Mouse (Mus musculus): ENCODE measurements around the gene Gm11569.
"Not testable (repeated sequence)": the region's sequence is repeated elsewhere in the genome, so short reads cannot be mapped to it uniquely, and the experiment has no call there.

The Gm11569 gene

DNA sequence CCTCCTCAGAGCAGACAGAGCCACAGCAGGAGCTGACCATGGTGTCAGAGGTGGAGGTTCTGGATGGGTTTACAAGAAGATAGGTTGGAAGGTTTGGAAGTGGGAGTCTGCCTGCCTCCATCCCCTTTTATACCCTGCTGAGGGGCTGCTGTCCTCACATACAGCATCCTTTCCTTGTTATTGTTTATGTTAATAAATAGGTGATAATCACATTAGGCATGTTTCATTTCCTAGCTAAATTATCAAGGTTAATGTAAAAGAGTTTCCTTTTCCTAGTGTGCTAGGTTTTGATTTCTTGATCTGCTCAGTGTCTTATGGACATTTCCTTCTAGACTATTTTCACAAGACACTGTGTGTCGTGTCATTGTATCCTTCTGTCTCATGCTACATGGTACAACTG lies at the start of gene Gm11569:
Gene Gm11569 (minus strand): TSS at position 101 of the 400 bp plus-strand sequence.
- not testable (repeated sequence) for DNase-seq (ENCODE audit: low spot score)

DNA sequence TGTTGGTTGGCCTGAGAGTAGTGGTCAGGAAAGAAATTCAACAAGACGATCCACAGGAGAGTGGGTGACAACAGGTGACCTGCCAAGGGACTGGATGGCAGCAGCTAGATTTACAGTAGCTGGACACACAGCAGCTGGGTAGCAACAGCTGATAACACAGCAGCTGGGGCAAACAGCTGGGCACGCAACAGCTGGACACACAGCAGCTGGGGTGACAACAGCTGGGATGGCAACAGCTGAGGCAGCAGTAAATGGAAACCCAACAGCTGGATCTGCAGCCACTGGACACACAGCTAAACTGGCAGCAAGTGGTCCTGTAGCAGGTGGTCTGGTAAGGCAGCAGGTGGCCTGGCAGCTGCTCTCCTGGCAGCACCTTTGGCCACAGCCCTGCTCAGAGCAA lies 48.0 kb upstream of the Gm11569 start:
- no peak for DNase-seq (ENCODE audit: low spot score)

DNA sequence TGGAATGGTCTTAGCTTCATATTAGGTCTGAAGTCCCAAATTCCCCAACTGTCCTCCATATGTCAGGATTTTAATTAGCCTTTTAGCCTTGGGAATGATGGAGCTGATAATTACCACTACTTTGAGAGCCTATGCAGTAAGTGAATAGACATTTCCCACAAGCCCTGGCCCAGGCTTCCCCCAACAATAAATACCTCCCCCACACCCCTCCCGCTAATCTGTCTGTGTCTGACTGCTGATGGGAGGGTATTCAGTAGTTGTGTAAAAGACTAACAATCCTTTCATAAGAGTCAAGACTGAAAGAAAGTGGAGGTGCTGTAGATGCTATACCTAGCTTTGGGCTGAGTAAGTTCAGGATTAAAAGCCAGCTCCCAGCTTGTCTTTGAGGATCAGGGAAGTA lies 43.5 kb upstream of the Gm11569 start:
- DNase-seq (ENCODE audit: low spot score), result no peak

DNA sequence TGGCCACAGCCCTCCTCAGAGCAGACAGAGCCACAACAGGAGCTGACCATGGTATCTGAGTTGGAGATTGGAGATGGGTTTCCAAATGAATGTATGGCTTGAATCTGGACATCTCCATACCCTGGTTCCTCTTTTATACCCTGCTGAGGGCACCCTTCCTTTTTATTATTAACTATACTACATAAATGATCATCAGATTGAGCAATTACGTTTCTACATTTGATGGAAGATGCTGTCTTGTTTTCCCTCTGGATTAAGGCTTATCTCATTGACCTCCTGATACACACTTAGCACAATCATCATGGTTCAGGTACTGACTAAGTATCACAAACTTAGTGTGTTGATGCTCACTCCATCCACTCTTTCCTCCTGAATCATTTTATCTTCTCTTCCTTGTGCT lies 39.2 kb upstream of the Gm11569 start, which contains the start of gene 2300003K06Rik:
Gene 2300003K06Rik (minus strand): TSS at position 101 of the 400 bp plus-strand sequence.
- no peak for DNase-seq (ENCODE audit: low spot score)

DNA sequence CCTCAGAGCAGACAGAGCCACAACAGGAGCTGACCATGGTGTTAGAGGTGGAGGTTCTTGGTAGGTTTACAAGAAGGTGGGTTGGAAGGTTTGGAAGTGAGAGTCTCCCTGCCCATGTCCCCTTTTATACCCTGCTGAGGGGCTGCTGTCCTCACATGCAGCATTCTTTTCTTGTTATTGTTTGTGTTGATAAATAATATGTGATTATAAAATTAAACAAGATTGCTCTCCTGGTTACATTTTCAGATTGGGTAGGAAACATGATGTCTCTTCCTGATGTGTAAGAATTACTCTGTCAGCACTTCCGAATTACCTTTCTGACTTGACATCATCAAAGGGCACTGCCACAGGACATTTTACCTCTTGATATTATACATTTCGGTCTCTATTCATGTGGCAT lies 16.8 kb upstream of the Gm11569 start, which contains the start of gene Gm11564:
Gene Gm11564 (minus strand): TSS at position 101 of the 400 bp plus-strand sequence.
- DNase-seq (ENCODE audit: low spot score), result not testable (repeated sequence)

DNA sequence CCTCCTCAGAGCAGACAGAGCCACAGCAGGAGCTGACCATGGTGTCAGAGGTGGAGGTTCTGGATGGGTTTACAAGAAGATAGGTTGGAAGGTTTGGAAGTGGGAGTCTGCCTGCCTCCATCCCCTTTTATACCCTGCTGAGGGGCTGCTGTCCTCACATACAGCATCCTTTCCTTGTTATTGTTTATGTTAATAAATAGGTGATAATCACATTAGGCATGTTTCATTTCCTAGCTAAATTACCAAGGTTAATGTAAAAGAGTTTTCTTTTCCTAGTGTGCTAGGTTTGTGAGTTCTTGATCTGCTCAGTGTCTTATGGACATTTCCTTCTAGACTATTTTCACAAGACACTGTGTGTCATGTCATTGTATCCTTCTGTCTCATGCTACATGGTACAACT lies 11.1 kb upstream of the Gm11569 start, which contains the start of gene Krtap4-13:
Gene Krtap4-13 (minus strand): TSS at position 101 of the 400 bp plus-strand sequence.
- not testable (repeated sequence) for DNase-seq (ENCODE audit: low spot score)

DNA sequence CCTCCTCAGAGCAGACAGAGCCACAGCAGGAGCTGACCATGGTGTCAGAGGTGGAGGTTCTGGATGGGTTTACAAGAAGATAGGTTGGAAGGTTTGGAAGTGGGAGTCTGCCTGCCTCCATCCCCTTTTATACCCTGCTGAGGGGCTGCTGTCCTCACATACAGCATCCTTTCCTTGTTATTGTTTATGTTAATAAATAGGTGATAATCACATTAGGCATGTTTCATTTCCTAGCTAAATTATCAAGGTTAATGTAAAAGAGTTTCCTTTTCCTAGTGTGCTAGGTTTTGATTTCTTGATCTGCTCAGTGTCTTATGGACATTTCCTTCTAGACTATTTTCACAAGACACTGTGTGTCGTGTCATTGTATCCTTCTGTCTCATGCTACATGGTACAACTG lies 5.6 kb upstream of the Gm11569 start, which contains the start of gene Gm11554:
Gene Gm11554 (minus strand): TSS at position 101 of the 400 bp plus-strand sequence.
- DNase-seq (ENCODE audit: low spot score), result not testable (repeated sequence)

DNA sequence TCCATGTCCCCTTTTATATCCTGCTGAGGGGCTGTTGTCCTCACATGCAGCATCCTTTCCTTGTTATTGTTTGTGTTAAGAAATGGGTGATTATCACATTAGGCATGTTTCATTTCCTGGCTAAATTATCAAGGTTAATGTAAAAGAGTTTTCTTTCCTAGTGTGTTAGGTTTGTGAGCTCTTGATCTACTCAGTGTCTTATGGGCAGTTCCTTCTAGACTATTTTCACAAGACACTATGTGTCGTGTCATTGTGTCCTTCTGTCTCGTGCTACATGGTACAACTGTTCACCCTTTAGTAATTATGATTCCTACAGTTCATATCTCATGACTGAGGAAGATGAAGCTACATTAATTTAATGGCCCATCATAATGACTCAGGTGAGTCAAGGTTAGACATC lies 5.4 kb downstream of the Gm11569 start, which contains the start of gene Gm11596:
Gene Gm11596 (minus strand): TSS at position 101 of the 400 bp plus-strand sequence.
- DNase-seq (ENCODE audit: low spot score), result no peak

DNA sequence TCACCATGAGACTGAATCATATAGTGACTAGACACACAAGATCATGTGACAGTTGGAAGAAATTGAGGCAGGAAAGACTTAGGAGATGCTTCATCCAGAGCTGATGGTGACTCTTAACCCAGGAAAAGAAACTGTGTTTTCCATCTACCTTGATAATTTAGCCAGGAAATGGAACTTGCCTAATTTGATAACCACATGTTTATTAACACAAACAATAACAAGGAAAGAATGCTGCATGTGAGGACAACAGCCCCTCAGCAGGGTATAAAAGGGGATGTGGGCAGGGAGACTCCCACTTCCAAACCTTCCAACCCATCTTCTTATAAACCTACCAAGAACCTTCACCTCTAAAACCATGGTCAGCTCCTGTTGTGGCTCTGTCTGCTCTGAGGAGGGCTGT lies 13.8 kb downstream of the Gm11569 start, which contains the start of gene Krtap4-9:
Gene Krtap4-9 (plus strand): TSS at position 301 of the 400 bp plus-strand sequence.
- not testable (repeated sequence) for DNase-seq (ENCODE audit: low spot score)

DNA sequence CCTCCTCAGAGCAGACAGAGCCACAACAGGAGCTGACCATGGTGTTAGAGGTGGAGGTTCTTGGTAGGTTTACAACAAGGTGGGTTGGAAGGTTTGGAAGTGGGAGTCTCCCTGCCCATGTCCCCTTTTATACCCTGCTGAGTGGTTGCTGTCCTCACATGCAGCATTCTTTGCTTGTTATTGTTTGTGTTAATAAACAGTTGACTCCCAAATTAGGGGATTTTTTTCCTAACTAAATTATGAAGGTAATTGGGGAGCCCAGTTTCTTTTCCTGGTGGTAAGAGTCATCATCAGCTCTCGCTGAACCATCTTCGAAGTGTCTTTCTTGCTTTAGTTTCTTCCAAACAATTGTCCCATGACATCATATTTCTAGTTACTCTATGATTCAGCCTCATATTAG lies 18.1 kb downstream of the Gm11569 start, which contains the start of gene Krtap4-8:
Gene Krtap4-8 (minus strand): TSS at position 101 of the 400 bp plus-strand sequence.
- DNase-seq (ENCODE audit: low spot score), result no peak

DNA sequence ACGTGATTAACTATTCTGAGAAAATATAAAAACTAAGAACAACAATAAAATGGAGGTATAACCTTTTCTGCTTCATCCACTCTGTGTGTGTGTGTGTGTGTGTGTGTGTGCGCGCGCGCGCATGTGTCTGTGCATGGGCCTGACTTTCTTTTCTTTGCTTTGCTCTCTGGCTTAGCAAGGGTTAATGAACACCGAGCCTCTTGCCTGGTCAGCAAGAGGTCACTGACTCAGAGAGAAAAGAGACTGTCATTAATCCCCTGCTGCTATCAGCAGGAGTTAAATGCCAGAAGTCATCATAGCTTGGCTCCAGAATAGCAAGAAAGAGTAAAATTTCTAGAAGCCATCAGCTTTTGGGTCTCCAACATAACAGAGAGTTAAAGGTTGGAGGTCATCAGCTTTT lies 20.3 kb downstream of the Gm11569 start:
- DNase-seq (ENCODE audit: low spot score), result no peak

DNA sequence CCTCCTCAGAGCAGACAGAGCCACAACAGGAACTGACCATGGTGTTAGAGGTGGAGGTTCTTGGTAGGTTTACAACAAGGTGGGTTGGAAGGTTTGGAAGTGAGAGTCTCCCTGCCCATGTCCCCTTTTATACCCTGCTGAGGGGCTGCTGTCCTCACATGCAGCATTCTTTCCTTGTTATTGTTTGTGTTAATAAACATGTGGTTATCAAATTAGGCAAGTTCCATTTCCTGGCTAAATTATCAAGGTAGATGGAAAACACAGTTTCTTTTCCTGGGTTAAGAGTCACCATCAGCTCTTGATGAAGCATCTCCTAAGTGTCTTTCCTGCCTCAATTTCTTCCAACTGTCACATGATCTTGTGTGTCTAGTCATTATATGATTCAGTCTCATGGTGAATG lies 25.9 kb downstream of the Gm11569 start, which contains the start of gene Gm11595:
Gene Gm11595 (minus strand): TSS at position 101 of the 400 bp plus-strand sequence.
- DNase-seq (ENCODE audit: low spot score), result not testable (repeated sequence)

DNA sequence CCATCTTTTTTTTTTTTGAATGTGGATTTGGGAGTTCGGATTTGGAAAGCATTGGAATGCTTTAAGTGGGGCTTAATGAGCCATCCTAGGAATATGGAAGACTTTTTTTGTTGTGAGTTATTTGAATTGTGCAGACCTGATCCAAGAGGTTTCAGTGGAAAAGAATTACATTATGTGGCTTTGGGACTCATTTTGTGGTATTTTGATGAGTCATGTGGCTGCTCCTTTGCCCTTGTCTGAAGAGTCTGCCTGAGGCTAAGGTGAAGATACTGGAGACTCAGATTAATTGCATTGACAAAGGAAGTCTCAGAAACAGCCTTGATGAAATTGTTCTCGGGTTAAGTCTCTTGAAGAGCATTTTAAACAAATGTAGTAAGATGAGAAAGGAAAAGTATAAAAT lies 30.3 kb downstream of the Gm11569 start:
- no peak for DNase-seq (ENCODE audit: low spot score)

DNA sequence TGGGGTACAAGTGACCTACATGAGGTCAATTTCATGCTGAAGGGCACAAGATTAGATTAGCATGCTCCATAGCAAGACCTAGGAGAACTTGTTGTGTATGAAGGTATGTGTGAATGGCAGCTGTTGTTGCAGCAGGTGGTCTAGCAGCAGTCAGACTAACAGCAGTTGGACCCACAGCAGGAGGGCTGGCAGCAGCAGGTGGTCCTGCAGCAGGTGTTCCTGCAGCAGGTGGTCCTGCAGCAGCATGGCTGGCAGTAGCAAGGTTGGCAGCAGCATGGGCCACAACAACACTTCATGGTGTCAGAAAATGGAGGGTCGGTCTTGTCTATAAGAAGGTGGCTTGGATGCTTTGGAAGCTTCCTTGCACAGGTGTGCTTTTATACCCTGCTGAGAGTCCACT lies 39.9 kb downstream of the Gm11569 start:
- DNase-seq (ENCODE audit: low spot score), result no peak

All from lung, postnatal 25 days (tissue).